Mouse (Mus musculus) C2C12 (cell line): Measurements from ENCODE around the gene Ticam1.

Experiments used
- CTCF ChIP-seq: IDR thresholded peaks from one replicate; pipeline ENCODE4 v1.5.1; 2011; ENCODE audit not compliant: control insufficient read depth, insufficient read depth, insufficient read length
- MAX ChIP-seq: IDR thresholded peaks from one replicate; pipeline ENCODE4 v1.6.1; 2011; ENCODE audit warnings: mild to moderate bottlenecking, control low read depth
- MYOD1 ChIP-seq: IDR thresholded peaks from one replicate; pipeline ENCODE4 v1.6.1; 2011; ENCODE audit warnings: low read depth; ENCODE audit not compliant: control insufficient read depth, insufficient read length
- MYOG ChIP-seq: IDR thresholded peaks from one replicate; pipeline ENCODE4 v1.6.1; 2011; ENCODE audit not compliant: control insufficient read depth, insufficient read length; ENCODE audit errors: extremely low read depth

GRCm38 (mm10) chr17:56278340-56278739, 1.8 kb upstream of the Ticam1 start:
- TF ChIP-seq CTCF (no peak), MAX (no peak), MYOG (no peak), MYOD1 (no peak)
